Mouse (Mus musculus): ENCODE results near the gene Cuedc2. TPM values are rescaled to one million over a fixed set of nuclear protein-coding genes. Genes with fewer than 3 reads are reported as not detected.

The Cuedc2 gene
- total RNA-seq (2022): 100 to 1,000 TPM; 158 to 175 (median 166) TPM

- DNase-seq (ENCODE audit: low spot score in 2 of 2): peak; percentile 97 to 99
Measured at GRCm38 (mm10) chr19:46338331-46338936, at the start of gene Cuedc2. TSS of gene Cuedc2 (minus strand) at chr19:46338702.

GRCm38 (mm10) chr19:46382275-46382674 is 43.8 kb upstream of the Cuedc2 start:
- DNase-seq (ENCODE audit: low spot score in 2 of 2): no peak

GRCm38 (mm10) chr19:46375891-46376290 is 37.4 kb upstream of the Cuedc2 start:
- DNase-seq (ENCODE audit: low spot score in 2 of 2): no peak

GRCm38 (mm10) chr19:46375489-46375888 is 37.0 kb upstream of the Cuedc2 start:
- DNase-seq (ENCODE audit: low spot score in 2 of 2): peak; percentile 51 to 71

- no peak for DNase-seq (ENCODE audit: low spot score in 2 of 2)
Measured at GRCm38 (mm10) chr19:46374477-46375088, 36.1 kb upstream of the Cuedc2 start.

GRCm38 (mm10) chr19:46369204-46369603 is 30.7 kb upstream of the Cuedc2 start:
- DNase-seq (ENCODE audit: low spot score in 2 of 2): no peak

- no peak for DNase-seq (ENCODE audit: low spot score in 2 of 2)
Measured at GRCm38 (mm10) chr19:46367798-46368590, 29.5 kb upstream of the Cuedc2 start.

- DNase-seq (ENCODE audit: low spot score in 2 of 2): no peak
Measured at GRCm38 (mm10) chr19:46363294-46364009, 24.9 kb upstream of the Cuedc2 start.

- DNase-seq (ENCODE audit: low spot score in 2 of 2): no peak
Measured at GRCm38 (mm10) chr19:46362104-46362503, 23.6 kb upstream of the Cuedc2 start.

GRCm38 (mm10) chr19:46358381-46358780 is 19.9 kb upstream of the Cuedc2 start:
- no peak for DNase-seq (ENCODE audit: low spot score in 2 of 2)

GRCm38 (mm10) chr19:46357344-46358280 is 19.1 kb upstream of the Cuedc2 start:
- DNase-seq (ENCODE audit: low spot score in 2 of 2): no peak

- peak; percentile 85 to 87 for DNase-seq (ENCODE audit: low spot score in 2 of 2)
Measured at GRCm38 (mm10) chr19:46356701-46357138, 18.2 kb upstream of the Cuedc2 start.

GRCm38 (mm10) chr19:46350168-46350932 is 11.8 kb upstream of the Cuedc2 start, which contains the start of gene 2310034G01Rik:
TSS of gene 2310034G01Rik (minus strand) at chr19:46350302.
- DNase-seq (ENCODE audit: low spot score in 2 of 2): no peak

GRCm38 (mm10) chr19:46349550-46349949 is 11.0 kb upstream of the Cuedc2 start:
- DNase-seq (ENCODE audit: low spot score in 2 of 2): no peak

- DNase-seq (ENCODE audit: low spot score in 2 of 2): peak; percentile 86 to 88
Measured at GRCm38 (mm10) chr19:46348761-46349458, 10.4 kb upstream of the Cuedc2 start.

GRCm38 (mm10) chr19:46347936-46348668 is 9.6 kb upstream of the Cuedc2 start:
- no peak for DNase-seq (ENCODE audit: low spot score in 2 of 2)

GRCm38 (mm10) chr19:46347146-46347545 is 8.6 kb upstream of the Cuedc2 start:
- DNase-seq (ENCODE audit: low spot score in 2 of 2): no peak

- no peak for DNase-seq (ENCODE audit: low spot score in 2 of 2)
Measured at GRCm38 (mm10) chr19:46344710-46345419, 6.4 kb upstream of the Cuedc2 start.
